Mouse (Mus musculus) layer of hippocampus, postnatal 14 days (tissue): Measurements from ENCODE around the gene Tarbp1. TPM values are rescaled to one million over a fixed set of nuclear protein-coding genes. Genes with fewer than 3 reads are reported as not detected.
A peak's percentile ranks its signal among the peaks of the same experiment; 100 is the strongest.
"Not testable (repeated sequence)": the region's sequence is repeated elsewhere in the genome, so short reads cannot be mapped to it uniquely, and the experiment has no call there.

ENCODE experiments used
- DNase-seq, 2 experiments: peaks; one replicate each; pipeline ENCODE4 v3.0.0; 2021 to 2022; ENCODE audit warnings: low spot score in 2 of 2, mixed read lengths in 1 of 2
- total RNA-seq, 2 experiments: library from RNA; stranded (reverse); gene quantifications; 2 replicates each; pipeline ENCODE4 v1.2.3; 2021

Gene Tarbp1
- total RNA-seq, 2 experiments from 2014 or later = 4.0 to 4.7 TPM

GRCm38 (mm10) chr8:126494160-126495110 lies 19.6 kb upstream of the Tarbp1 start:
- DNase-seq = no peak

GRCm38 (mm10) chr8:126482938-126483337 lies 8.1 kb upstream of the Tarbp1 start:
- peak; percentile 80 to 82 for DNase-seq

- DNase-seq = no peak
Observed at GRCm38 (mm10) chr8:126482348-126482720, 7.5 kb upstream of the Tarbp1 start.

GRCm38 (mm10) chr8:126481494-126482347 lies 6.9 kb upstream of the Tarbp1 start:
- peak; percentile 53 to 74 for DNase-seq

GRCm38 (mm10) chr8:126480366-126480765 lies 5.5 kb upstream of the Tarbp1 start:
- no peak for DNase-seq

- no peak for DNase-seq
Observed at GRCm38 (mm10) chr8:126478714-126479113, 3.8 kb upstream of the Tarbp1 start.

GRCm38 (mm10) chr8:126476151-126476855 lies 1.4 kb upstream of the Tarbp1 start:
- not testable (repeated sequence) for DNase-seq

GRCm38 (mm10) chr8:126475738-126476137 lies 873 bp upstream of the Tarbp1 start:
- not testable (repeated sequence) for DNase-seq

GRCm38 (mm10) chr8:126473802-126474298 lies 1.0 kb downstream of the Tarbp1 start:
- no peak for DNase-seq

- DNase-seq = no peak
Observed at GRCm38 (mm10) chr8:126464071-126464470, 10.8 kb downstream of the Tarbp1 start.

GRCm38 (mm10) chr8:126461735-126462134 lies 13.1 kb downstream of the Tarbp1 start:
- no peak for DNase-seq

- DNase-seq = no peak
Observed at GRCm38 (mm10) chr8:126460274-126460673, 14.6 kb downstream of the Tarbp1 start.

- no peak for DNase-seq
Observed at GRCm38 (mm10) chr8:126455383-126455782, 19.5 kb downstream of the Tarbp1 start.

GRCm38 (mm10) chr8:126451158-126451557 lies 23.7 kb downstream of the Tarbp1 start:
- DNase-seq = no peak

GRCm38 (mm10) chr8:126438937-126439336 lies 35.9 kb downstream of the Tarbp1 start:
- no peak for DNase-seq

GRCm38 (mm10) chr8:126433827-126434226 lies 41.0 kb downstream of the Tarbp1 start:
- DNase-seq = peak in 1 of 2 experiments; percentile 27

- DNase-seq = no peak
Observed at GRCm38 (mm10) chr8:126429635-126430034, 45.2 kb downstream of the Tarbp1 start.

GRCm38 (mm10) chr8:126424946-126425345 lies 49.9 kb downstream of the Tarbp1 start:
- no peak for DNase-seq

- DNase-seq = no peak
Observed at GRCm38 (mm10) chr8:126424163-126424562, 50.7 kb downstream of the Tarbp1 start.

GRCm38 (mm10) chr8:126422920-126423300 lies 52.0 kb downstream of the Tarbp1 start:
- no peak for DNase-seq
